Mouse (Mus musculus): ENCODE results near the gene 3300002I08Rik.
"Not testable (repeated sequence)": the region's sequence is repeated elsewhere in the genome, so short reads cannot be mapped to it uniquely, and the experiment has no call there.

- TF ChIP-seq CTCF, EP300 (IDR thresholded peaks at IDR 0.05): not testable (repeated sequence)
Observed at GRCm38 (mm10) chr2:150362113-150362877, at the start of gene 3300002I08Rik.
